Mouse (Mus musculus) heart, adult 11 months (tissue): ENCODE results near the gene Cabp2.

ENCODE experiments used
- DNase-seq: peaks from one replicate; pipeline ENCODE4 v3.0.0; 2022

Cabp2 gene

GRCm38 (mm10) chr19:4056727-4057126 is 24.7 kb upstream of the Cabp2 start:
- DNase-seq: peak; percentile 96

GRCm38 (mm10) chr19:4057389-4057788 is 24.0 kb upstream of the Cabp2 start:
- DNase-seq: no peak

GRCm38 (mm10) chr19:4057962-4058361 is 23.4 kb upstream of the Cabp2 start:
- peak; percentile 78 for DNase-seq

GRCm38 (mm10) chr19:4058581-4058980 is 22.8 kb upstream of the Cabp2 start:
- DNase-seq: peak; percentile 88

GRCm38 (mm10) chr19:4059069-4059740 is 22.2 kb upstream of the Cabp2 start, which contains the start of gene Gstp3:
Gene Gstp3, minus strand, starts transcription at chr19:4059569.
- peak; percentile 85 for DNase-seq

GRCm38 (mm10) chr19:4060044-4060898 is 21.1 kb upstream of the Cabp2 start:
- peak; percentile 58 for DNase-seq

- peak; percentile 83 for DNase-seq
Observed at GRCm38 (mm10) chr19:4060899-4061465, 20.4 kb upstream of the Cabp2 start.

- peak; percentile 19 for DNase-seq
Observed at GRCm38 (mm10) chr19:4063357-4063756, 18.0 kb upstream of the Cabp2 start.

- DNase-seq: peak; percentile 95
Observed at GRCm38 (mm10) chr19:4064501-4064900, 16.9 kb upstream of the Cabp2 start.

- DNase-seq: peak; percentile 80
Observed at GRCm38 (mm10) chr19:4066280-4066679, 15.1 kb upstream of the Cabp2 start.

- no peak for DNase-seq
Observed at GRCm38 (mm10) chr19:4066877-4067276, 14.5 kb upstream of the Cabp2 start.

- DNase-seq: peak; percentile 10
Observed at GRCm38 (mm10) chr19:4068242-4068641, 13.1 kb upstream of the Cabp2 start.

- no peak for DNase-seq
Observed at GRCm38 (mm10) chr19:4068717-4069410, 12.5 kb upstream of the Cabp2 start.

- no peak for DNase-seq
Observed at GRCm38 (mm10) chr19:4070311-4070710, 11.1 kb upstream of the Cabp2 start.

GRCm38 (mm10) chr19:4070756-4071155 is 10.6 kb upstream of the Cabp2 start:
- no peak for DNase-seq

- DNase-seq: no peak
Observed at GRCm38 (mm10) chr19:4071406-4071805, 10.0 kb upstream of the Cabp2 start.

GRCm38 (mm10) chr19:4072706-4073424 is 8.5 kb upstream of the Cabp2 start:
- no peak for DNase-seq

- no peak for DNase-seq
Observed at GRCm38 (mm10) chr19:4075531-4075930, 5.8 kb upstream of the Cabp2 start.

- DNase-seq: peak; percentile 79
Observed at GRCm38 (mm10) chr19:4079594-4079993, 1.8 kb upstream of the Cabp2 start.

GRCm38 (mm10) chr19:4080511-4081009 is 818 bp upstream of the Cabp2 start:
- peak; percentile 85 for DNase-seq

- DNase-seq: peak; percentile 87
Observed at GRCm38 (mm10) chr19:4082219-4082965, 1.0 kb downstream of the Cabp2 start.
